Mouse (Mus musculus) ES-Bruce4 (cell line): ENCODE results near the gene 4930404N11Rik.

Experiments used
- CTCF ChIP-seq: IDR thresholded peaks from one replicate; pipeline ENCODE4 v1.8.1; 2011; ENCODE audit warnings: low read depth, low read length
- EP300 ChIP-seq: IDR thresholded peaks from 2 replicates; pipeline ENCODE4 v1.6.1; 2011; ENCODE audit warnings: low read depth, low read length; ENCODE audit not compliant: insufficient read depth
- POLR2A ChIP-seq: IDR thresholded peaks from one replicate; pipeline ENCODE4 v1.8.1; 2011; ENCODE audit warnings: low read length; ENCODE audit not compliant: insufficient read depth

DNA sequence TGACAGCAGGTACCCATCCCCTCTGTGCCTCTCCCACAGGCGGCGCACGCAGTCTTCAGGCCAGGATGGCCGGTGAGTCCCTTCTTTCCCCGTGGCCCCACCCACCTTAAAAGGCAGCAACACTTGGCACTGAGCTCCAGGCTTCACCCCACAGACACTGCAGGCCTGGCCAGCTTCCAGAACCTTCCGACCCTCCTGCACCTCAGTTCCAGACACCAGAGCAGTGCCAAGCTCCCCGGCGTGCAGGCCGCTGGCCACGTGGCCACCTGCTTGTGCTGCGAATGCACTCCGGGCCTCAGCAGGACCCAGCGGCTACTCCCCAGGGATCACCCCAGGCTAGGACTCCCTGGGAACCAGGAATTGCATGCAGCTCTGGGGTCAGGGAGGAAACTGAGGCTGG is 52.0 kb downstream of the 4930404N11Rik start:
- TF ChIP-seq POLR2A (no peak), CTCF (no peak), EP300 (no peak)
